Mouse (Mus musculus): ENCODE data around the gene Npas3. TPM values are rescaled to one million over a fixed set of nuclear protein-coding genes. Genes with fewer than 3 reads are reported as not detected.

Gene Npas3
- total RNA-seq, 1 experiment from 2014 or later: 1.6 TPM

DNA sequence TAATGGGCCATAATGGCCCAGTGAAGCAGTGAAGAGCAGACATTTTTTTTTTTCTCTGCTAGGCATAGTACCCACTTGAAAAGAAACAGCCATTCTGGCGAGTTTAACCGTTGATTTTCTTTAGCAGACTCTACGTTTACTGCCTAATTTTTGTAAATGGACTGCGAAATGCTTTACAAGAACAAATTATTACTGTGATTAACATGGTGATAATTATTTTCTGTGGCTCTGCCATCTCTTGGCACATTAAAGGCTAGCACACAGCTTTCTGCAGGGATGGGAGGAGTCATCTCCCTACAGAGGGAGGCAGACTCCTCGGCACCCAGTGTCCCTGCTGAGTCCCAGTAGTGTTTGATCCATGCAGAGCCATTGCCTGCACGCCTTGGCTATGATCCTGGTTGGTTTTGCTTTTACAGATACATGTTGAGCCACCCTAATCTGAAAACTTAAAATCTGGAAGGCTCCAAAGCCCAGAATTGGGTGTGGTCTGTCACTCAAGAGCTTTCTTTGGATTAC is 341.0 kb downstream of the Npas3 start:
- DNase-seq: no peak

- no peak for DNase-seq
Observed at GRCm38 (mm10) chr12:53605661-53606060, 357.2 kb downstream of the Npas3 start.

DNA sequence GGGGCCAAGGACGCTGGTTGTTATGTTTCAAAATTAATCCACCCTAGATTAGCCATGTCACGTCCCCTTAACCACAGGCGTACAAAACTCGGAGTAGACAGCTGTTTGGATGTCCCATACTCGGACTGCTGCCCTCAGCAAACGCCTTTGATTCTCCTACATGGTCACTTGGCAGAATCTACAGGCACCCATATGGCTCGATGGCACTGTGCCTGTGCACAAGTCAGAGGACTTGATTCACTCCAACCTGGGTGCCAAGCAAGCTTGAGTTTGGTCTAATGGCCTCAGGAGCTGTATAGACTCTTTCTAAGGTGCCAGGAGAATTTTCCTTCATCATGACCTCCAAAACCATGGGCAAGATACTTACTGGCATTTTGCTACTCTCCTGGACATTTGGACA is 363.6 kb downstream of the Npas3 start:
- DNase-seq: no peak

DNA sequence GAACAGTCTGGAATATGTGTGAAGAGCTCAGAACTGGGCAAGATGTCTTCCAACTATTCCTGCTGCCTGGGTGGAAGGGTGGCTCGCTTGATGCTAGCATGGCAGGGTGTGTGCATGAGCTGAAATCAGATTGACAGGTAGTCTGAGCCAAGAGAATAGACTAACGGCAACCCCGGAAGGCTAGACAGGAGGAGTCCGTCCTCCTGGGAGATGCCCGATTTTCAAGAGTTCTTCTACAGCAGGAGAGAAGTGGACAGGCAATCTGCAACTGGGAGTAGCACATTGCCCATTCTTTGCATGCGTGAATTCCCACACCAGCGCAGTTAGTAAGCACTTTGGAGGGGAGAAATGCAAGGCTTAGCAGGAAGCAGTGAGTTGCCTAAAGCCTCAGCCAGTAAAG is 372.8 kb downstream of the Npas3 start:
- no peak for DNase-seq

DNA sequence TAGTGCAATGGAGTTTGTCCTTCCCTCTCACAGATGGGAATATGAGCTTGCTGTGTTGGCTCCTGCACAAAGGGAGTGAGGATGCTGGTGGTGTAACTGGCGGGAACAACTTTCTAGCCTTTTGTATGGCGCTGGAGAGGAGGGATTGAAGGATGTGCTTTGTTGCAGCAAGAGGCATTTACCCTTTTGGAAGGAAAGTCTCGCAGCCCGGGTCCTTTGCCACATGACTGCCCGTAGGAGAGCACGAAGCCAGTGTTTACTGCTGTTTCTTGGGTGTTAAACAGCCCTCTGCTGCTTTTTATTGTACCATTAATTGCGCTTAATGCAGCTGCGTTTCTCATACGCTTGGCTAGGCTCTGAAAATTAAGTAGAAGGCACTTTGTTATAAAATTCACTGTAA is 375.3 kb downstream of the Npas3 start:
- no peak for DNase-seq

DNA sequence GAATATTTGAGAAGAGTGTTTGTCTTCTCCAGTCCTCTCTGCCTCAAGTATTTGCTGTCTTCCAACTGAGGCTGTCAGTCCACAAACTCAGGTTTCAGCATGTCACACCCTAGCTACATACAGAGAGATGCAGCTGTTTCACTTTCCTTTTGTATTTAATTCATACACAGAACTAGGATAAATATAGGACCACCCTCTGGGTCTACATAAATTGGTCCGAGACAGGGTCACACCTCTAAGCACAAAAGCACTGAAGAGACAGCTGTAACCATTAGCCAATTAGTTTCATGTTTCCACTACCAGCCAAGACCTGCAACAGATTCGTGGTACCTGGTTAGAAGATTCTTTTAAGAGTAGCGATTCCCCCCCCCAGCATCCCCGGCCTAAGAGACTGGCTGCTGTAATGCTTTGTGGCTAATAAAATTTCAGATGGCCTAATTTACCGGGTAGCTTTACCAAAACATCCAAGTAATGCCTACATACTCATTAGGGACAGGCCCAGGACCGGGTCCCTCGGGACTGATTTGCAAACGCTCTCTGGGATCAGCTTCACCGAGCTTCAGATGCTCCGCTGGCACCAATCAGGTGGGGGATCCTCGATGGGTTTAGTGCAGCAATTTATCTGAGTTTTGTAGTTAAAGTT is 376.0 kb downstream of the Npas3 start:
- DNase-seq: no peak

- no peak for DNase-seq
Observed at GRCm38 (mm10) chr12:53629483-53630120, 381.1 kb downstream of the Npas3 start.

- peak; percentile 13 for DNase-seq
Observed at GRCm38 (mm10) chr12:53630607-53631006, 382.1 kb downstream of the Npas3 start.

DNA sequence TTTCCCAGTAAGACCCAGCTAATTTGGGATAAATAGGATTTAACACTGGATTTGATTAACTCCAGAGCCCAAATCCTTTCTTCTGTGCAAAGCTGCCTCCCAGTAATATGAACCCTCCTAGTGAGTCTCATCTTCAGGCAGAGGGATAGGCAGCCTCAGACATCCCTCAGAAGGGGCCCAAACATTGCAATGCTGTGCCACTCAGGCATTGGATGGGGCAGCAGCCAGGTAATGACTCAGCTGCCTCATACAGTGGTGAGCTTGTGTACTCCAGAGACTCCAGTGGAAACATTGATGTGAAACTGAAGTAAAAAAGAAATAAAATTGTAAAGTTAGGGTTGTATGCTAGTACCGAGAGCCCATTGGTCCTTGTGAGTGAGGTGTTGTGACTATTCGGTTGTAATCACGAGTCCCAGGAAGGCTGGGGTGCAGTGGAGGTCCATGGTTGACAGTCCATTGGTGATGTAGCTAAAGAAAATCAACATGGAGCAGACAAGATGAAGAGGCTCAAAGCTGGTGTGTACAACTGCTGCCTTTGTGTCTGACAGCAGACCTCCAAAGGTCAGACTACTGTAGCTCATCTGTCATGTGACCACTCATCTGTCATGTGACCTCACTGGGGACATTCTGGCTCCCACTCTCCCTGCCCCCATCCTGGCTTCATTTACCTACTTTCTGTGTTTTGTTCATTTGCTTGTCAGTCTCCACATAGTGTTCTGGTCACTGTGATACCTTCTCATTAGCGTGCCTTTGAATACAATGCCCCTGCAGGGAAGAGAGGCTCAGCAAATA is 383.0 kb downstream of the Npas3 start:
- no peak for DNase-seq

DNA sequence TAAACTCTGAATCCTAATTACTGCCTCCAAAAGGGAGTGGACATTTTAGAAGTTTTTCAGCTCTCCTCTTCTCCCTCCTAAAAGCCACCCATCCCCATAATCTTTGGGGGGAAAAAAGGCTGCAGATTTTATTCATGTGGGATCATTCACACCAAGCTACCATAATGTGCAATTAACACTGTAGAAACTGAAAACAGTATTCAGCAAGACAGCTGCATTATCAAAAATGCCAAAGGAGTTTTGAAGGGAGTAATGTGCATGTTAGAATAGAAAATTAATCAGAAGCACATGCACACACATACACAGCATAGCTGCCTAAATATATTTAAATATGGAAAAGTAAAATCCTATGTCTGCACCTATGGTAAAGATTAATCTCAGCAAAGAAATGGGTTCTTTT is 390.1 kb downstream of the Npas3 start:
- DNase-seq: no peak

GRCm38 (mm10) chr12:53647282-53647681 is 398.8 kb downstream of the Npas3 start:
- DNase-seq: no peak

DNA sequence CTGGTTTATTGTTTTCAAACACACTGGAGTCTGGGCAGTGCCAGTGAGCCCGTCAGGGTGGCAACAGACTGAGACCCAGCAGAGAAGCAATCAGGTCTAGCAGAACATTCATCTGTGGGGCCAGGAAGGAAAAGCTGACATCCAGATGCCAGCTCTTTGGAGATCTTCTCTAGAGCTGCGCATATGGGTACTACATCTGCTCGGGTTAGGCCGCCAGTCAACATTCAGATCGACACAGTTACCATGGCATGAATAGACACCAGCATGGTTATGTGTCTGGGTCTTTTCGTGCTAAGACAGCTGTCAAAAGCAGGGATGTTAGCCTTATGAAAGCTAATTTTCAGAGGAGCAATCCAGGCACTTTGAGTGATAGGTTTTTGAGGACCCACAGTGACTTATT is 407.8 kb downstream of the Npas3 start:
- no peak for DNase-seq

GRCm38 (mm10) chr12:53664084-53664483 is 415.6 kb downstream of the Npas3 start:
- DNase-seq: no peak

DNA sequence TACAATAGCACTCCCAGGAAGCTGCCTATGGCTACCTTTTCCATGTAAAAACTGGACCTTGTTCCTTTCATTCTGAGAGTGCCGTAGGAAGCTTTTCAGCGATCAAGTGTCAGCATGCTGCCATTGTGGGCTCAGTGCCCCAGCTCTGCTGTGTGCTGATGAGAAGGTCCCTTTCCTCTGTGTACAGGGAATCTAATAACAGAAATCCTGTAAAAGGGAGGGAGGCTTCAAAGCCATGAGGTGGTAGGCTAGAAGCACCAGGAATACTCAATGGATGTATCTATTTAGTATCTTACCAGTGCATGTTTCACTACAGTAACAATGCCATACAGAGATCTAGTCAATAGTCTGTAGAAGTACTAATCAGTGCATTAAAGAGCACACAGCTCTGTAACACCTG is 423.4 kb downstream of the Npas3 start:
- no peak for DNase-seq

DNA sequence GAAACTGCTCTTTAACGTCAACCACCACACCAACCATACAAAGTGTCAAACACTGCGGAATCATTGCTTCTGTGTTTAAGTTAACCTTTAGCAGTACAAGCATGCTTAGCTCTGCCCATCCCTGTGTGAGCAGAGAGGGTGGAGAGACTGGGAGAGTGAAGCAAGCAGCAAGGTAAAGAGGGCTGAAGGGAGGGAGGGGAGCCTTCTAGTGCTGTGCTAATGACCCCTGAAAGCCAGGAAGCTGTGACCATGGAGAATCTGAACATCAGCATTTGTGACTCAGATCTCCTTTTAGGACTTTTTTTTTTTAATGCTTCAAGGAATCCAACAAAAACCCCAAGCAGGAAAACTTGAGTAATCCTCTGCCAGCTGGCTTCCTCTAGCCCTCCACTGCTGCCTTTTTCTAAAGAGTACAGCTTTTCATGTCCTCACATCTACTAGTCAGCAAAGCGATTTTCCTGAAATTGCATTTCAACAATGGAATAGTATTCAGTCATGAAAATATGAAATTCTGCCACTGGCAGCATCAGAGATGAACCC is 428.7 kb downstream of the Npas3 start:
- DNase-seq: no peak

- DNase-seq: no peak
Observed at GRCm38 (mm10) chr12:53678166-53678565, 429.7 kb downstream of the Npas3 start.

- DNase-seq: no peak
Observed at GRCm38 (mm10) chr12:53679161-53679560, 430.7 kb downstream of the Npas3 start.

GRCm38 (mm10) chr12:53680501-53680900 is 432.0 kb downstream of the Npas3 start:
- DNase-seq: peak; percentile 76

DNA sequence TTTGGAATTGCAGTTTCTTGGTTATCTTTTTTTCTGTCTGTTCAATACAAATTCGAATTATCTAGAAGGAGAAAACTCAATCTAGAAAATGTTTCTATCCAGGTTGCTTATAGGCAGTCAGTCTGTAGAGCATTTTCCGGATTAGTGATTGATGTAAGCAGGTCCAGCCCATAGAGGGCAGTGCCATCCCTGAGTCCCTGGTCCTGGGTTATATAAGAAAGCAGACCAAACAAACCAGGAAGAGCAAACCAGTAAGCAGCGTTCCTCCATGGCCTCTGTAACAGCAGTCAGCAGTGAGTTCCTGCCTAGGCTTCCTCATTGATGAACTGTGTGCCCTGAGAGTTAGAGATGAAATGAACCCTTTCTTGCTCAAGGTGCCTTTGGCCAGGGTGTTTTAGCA is 433.6 kb downstream of the Npas3 start:
- DNase-seq: no peak

DNA sequence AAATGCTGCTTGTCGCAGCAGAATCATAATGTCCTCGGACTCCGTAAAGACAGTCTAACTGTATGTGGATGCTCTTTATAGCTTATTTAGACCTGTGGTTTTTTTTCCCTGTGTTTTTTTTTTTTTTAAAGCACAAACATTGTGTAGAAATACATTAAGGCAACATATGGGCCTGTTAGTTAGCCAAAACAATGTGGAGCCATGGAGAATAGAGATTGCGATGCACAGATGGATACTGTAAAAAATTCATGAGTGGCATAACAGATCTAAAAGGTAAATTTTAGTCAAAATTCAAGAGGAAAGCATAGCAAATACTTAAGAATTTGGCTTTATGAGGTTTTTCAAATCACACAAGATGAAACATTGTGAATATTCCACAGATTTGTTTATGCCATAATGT is 444.0 kb downstream of the Npas3 start:
- no peak for DNase-seq

DNA sequence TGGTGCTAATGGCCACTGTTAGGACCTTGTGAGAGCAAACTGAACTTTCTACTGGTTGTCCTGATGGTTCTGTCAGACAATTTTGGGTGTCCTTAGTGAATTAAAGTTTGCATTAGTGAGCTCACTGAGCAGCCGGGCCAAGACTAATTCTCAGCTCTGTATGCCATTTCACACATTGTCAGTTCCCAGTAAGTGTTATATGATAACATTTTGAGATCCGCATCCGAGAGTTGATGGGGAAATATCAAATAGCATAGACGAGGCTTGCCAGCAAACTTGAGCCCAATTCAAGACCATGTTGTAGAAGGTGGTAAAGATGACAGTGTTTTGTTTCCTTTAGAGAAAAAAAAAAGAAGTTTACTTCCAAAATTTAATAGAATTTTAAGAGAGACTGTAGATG is 445.9 kb downstream of the Npas3 start:
- no peak for DNase-seq

DNA sequence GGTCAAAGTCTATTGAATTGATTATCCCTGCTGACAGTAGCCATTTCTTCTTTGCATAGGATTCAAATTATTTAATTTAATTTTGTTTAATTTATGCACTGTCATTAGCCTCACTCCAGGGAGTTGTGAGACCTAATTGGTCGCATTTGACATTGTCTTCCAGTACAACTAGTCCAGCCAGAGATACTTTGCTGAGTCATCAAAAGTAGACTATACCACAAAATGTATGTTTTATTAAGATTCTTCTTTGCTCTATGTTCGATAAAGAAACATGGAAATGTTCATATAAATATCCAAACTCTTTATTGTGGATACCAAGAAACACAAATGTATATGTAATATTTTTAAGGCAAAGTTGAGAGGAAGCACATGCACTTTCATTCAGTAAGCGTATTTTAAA is 446.8 kb downstream of the Npas3 start:
- no peak for DNase-seq

DNA sequence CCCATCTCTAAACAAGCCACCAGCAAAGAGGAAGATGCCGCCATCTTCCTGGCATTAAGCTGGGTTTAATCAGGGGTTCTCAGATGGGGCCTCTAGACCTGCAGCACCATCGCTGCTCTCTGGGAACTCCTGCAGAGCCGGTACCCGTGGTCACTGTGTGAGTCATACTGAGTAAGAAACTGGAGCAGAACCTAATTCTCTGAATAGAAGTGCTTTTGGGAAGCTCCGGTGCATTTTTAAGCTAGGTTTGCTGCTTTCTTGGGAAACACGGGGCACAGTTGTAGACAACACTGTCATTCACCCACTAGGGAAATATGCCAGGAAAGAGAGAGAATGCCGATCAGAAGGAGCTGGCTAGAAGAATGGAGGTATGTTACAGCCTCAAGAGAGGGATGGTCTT is 449.2 kb downstream of the Npas3 start:
- DNase-seq: no peak
